Mouse (Mus musculus): ENCODE data around the gene Il7r. TPM values are rescaled to one million over a fixed set of nuclear protein-coding genes. Genes with fewer than 3 reads are reported as not detected.

Il7r gene
- polyA plus RNA-seq, 1 experiment from 2014 or later = 5.4 TPM

DNA sequence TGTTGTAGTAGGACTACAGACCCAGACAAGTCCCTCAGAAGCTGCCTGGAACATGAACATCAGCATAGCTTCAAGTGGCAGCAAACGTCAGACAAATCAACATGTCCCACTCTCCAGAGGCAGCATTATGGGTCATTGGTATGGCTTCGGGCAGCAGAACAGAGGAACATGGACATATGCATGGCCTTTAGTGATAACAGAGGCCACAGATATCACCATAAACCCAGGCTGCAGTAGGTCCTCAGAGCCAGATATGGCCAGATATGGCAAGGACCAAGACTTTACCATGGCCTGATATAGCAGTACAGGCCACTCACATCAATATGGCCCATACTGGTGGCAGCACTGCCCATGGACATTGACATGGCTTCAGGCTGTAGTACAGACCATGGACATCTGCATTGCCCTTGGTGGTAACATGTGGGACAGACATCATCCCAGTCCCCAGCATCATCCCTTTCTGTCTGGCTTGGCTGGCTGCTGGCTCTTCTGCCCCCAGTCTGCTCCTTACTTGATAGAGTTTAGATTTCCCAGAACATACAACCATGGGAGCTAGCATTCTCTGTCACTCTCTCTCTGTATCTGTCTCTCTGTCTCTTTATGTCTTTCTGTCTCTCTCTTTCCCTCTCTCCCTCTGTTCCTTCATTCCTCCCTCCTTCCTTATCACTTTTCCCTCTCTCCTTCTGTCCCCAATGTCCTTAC is 40.4 kb downstream of the Il7r start:
- Histone ChIP-seq H3K4me2 (ENCODE audit: low read depth, low read length) (peak overlapping the region; percentile 20; the same call in 1 of the 2 replicates), H3K27ac (ENCODE audit: low read depth) (no peak overlapping the region), H3K9ac (replicated peaks) (no peak overlapping the region), H3K27me3 (ENCODE audit: insufficient read depth, low read length) (no peaks in the 10 kb centered on the region), H3K9me3 (ENCODE audit: low read length) (no peaks in the 10 kb centered on the region), H3K4me1 (ENCODE audit: insufficient read depth) (peaks cover 9% of the 10 kb centered on the region), H3K4me3 (ENCODE audit: low read depth, low read length) (no peak overlapping the region), H3K36me3 (replicated peaks; ENCODE audit: insufficient read depth, low read length) (no peaks in the 10 kb centered on the region)
- 61% methylated on average over 2 of the region's 2 CpGs for WGBS (ENCODE audit: insufficient replicate concordance)
- TF ChIP-seq CTCF (IDR thresholded peaks at IDR 0.05; ENCODE audit: low read depth) = no peak
- TF ChIP-seq EP300 (IDR thresholded peaks at IDR 0.05; ENCODE audit: low read depth) = peak; percentile 90
- no peak for DNase-seq
- peak; percentile 75 for ATAC-seq

DNA sequence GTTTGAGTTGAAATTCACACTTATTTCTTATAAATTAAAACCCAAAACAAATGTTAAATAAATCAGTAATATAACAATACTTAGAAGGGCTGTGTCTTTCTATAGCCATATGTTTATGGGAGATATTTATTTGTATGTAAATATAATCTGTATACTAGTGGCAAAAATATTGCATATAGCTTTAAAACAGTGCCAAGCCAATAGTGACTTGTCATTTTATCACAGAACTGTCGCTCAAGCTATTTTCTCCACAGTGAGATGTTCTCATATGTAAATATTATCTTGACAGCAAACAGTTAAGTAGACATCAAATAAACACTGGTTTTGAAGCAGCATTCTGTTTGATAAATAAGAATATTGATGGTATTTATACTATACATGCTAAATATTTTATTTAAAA is 56.8 kb downstream of the Il7r start:
- peak; percentile 52; the same call in 1 of the 2 replicates for ATAC-seq

DNA sequence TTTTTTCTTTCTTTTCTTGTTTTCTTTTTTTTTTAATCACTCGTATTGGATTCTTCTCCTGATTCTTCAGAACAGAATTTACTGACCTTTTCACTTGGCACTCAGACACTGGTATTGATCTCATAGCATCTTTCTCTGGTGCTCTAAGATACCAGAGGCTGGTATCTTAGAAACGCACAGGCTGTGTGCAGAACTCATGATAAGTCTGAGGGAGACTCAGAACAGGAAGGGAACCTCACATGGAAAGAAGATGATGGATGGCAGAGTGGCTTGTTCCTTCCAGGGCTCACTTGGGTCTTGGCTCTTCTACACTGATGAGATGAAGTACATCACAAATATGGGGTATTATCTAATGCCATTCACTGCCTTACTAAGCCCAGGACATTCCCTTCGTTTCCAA is 57.4 kb downstream of the Il7r start:
- H3K9ac ChIP-seq (replicated peaks) = no peak overlapping the region
- WGBS (ENCODE audit: insufficient replicate concordance) = 41% methylated on average over 3 of the region's 3 CpGs
- no peak overlapping the region for H3K4me3 ChIP-seq (ENCODE audit: low read depth, low read length)
- H3K27ac ChIP-seq (ENCODE audit: low read depth) = peak overlapping the region; percentile 77
- no peaks in the 10 kb centered on the region for H3K27me3 ChIP-seq (ENCODE audit: insufficient read depth, low read length)
- TF ChIP-seq EP300 (IDR thresholded peaks at IDR 0.05; ENCODE audit: low read depth) (peak; percentile 98), CTCF (IDR thresholded peaks at IDR 0.05; ENCODE audit: low read depth) (no peak)
- peak; percentile 41 for DNase-seq
- H3K4me1 ChIP-seq (ENCODE audit: insufficient read depth) = peaks cover 7% of the 10 kb centered on the region; the same call in 1 of the 2 replicates
- ATAC-seq = peak; percentile 96
- H3K4me2 ChIP-seq (ENCODE audit: low read depth, low read length) = peak overlapping the region; percentile 28
- no peaks in the 10 kb centered on the region for H3K36me3 ChIP-seq (replicated peaks; ENCODE audit: insufficient read depth, low read length)
- H3K9me3 ChIP-seq (ENCODE audit: low read length) = no peaks in the 10 kb centered on the region

More for the DNA sequence above, 56.8 kb downstream of the Il7r start:
- WGBS (ENCODE audit: insufficient replicate concordance) = 57% methylated on average over 1 of the region's 1 CpGs
- no peaks in the 10 kb centered on the region for H3K27me3 ChIP-seq (ENCODE audit: insufficient read depth, low read length)
- H3K9ac ChIP-seq (replicated peaks) = no peak overlapping the region
- H3K4me3 ChIP-seq (ENCODE audit: low read depth, low read length) = no peak overlapping the region
- H3K27ac ChIP-seq (ENCODE audit: low read depth) = no peak overlapping the region; the same call in 1 of the 2 replicates
- no peak for TF ChIP-seq CTCF (IDR thresholded peaks at IDR 0.05; ENCODE audit: low read depth)
- TF ChIP-seq EP300 (IDR thresholded peaks at IDR 0.05; ENCODE audit: low read depth) = no peak
- no peak for DNase-seq
- H3K4me2 ChIP-seq (ENCODE audit: low read depth, low read length) = no peak overlapping the region
- no peaks in the 10 kb centered on the region for H3K36me3 ChIP-seq (replicated peaks; ENCODE audit: insufficient read depth, low read length)
- peaks cover 7% of the 10 kb centered on the region; the same call in 1 of the 2 replicates for H3K4me1 ChIP-seq (ENCODE audit: insufficient read depth)
- no peaks in the 10 kb centered on the region for H3K9me3 ChIP-seq (ENCODE audit: low read length)

DNA sequence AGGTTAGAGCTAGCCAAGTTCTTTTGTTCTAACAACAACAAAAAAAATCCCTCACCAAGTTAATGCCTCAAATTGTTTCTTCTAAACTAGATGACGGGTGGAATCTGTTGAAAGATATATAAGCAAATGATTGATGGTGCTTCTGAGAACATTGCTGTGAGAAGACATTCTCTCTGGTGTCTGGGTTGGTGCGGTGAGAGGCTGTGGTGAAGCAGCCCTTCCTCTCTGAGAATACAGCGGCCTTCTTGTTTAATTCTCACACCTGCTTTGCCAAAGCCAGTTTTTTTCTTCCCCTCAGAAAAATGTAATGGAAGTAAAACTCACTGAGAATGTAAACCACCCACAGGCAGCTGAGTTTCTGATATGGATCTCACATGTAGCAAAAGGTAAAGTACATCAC is 57.8 kb downstream of the Il7r start:
- Histone ChIP-seq H3K4me1 (ENCODE audit: insufficient read depth) (peaks cover 7% of the 10 kb centered on the region; the same call in 1 of the 2 replicates), H3K27ac (ENCODE audit: low read depth) (peak overlapping the region; percentile 77), H3K9ac (replicated peaks) (0 out of 2 replicates have a peak overlapping the region, but pooled peaks have one; percentile 6), H3K36me3 (replicated peaks; ENCODE audit: insufficient read depth, low read length) (no peaks in the 10 kb centered on the region), H3K4me2 (ENCODE audit: low read depth, low read length) (0 out of 2 replicates have a peak overlapping the region, but pooled peaks have one; percentile 13), H3K9me3 (ENCODE audit: low read length) (no peaks in the 10 kb centered on the region), H3K4me3 (ENCODE audit: low read depth, low read length) (no peak overlapping the region), H3K27me3 (ENCODE audit: insufficient read depth, low read length) (no peaks in the 10 kb centered on the region)
- 0 out of 2 replicates have a peak, but pooled peaks have one; percentile 31 for ATAC-seq
- TF ChIP-seq EP300 (IDR thresholded peaks at IDR 0.05; ENCODE audit: low read depth) (no peak), CTCF (IDR thresholded peaks at IDR 0.05; ENCODE audit: low read depth) (no peak)
- no peak for DNase-seq
- 36% methylated on average over 3 of the region's 3 CpGs for WGBS (ENCODE audit: insufficient replicate concordance)

DNA sequence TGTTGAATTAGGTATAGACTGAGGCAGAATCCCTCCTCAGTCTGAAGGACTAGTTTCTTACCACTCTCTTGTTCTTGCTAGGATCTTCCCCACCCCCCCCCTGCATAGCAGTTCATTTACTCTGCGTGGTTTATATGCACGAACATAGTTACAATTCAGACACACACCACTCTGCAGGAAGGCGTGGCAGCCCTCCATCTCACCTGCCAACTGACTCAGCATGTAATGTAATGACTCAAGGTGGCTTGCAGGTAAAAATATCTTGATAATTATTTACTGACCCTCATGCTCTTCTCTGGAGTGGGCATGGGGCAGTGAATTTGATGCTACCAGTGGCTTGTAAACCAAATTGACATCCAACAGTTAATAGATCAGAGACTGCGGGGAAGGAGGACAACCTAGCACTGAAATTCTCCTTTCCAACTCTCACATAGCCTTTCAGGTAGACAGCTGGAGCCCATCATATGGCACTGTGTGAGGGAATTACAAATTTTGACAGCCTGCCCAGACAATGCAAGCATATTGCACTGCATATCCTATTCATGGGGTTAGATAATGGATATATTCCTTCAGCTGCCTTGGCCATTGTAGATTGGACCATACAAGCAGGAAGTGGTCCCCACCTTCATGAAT is 58.8 kb downstream of the Il7r start:
- Histone ChIP-seq H3K9me3 (ENCODE audit: low read length) (no peaks in the 10 kb centered on the region), H3K27me3 (ENCODE audit: insufficient read depth, low read length) (no peaks in the 10 kb centered on the region), H3K27ac (ENCODE audit: low read depth) (no peak overlapping the region), H3K36me3 (replicated peaks; ENCODE audit: insufficient read depth, low read length) (no peaks in the 10 kb centered on the region), H3K4me1 (ENCODE audit: insufficient read depth) (peaks cover 7% of the 10 kb centered on the region; the same call in 1 of the 2 replicates), H3K4me2 (ENCODE audit: low read depth, low read length) (no peak overlapping the region), H3K4me3 (ENCODE audit: low read depth, low read length) (no peak overlapping the region), H3K9ac (replicated peaks) (no peak overlapping the region)
- ATAC-seq (no peak), DNase-seq (no peak)
- 81% methylated on average over 4 of the region's 4 CpGs for WGBS (ENCODE audit: insufficient replicate concordance)
- TF ChIP-seq CTCF (IDR thresholded peaks at IDR 0.05; ENCODE audit: low read depth) (no peak), EP300 (IDR thresholded peaks at IDR 0.05; ENCODE audit: low read depth) (no peak)

DNA sequence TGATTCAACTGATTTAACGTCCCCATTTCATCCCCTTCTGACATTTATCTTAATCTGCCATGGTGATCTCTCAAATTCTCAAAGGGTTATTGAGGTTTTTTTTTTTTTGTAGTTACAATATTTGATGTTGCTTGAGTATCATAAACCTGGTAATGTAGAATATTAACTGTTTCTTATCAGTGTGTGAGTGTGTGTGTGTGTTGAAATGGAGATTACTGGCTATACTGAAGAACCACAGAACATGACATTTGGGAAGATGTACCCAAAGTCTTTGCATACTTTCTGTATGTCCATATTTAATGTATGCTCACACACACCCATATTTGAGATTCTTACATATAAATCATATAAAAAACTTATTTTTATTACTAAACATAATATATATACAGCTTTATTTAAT is 65.9 kb downstream of the Il7r start:
- Histone ChIP-seq H3K27ac (ENCODE audit: low read depth) (peak overlapping the region; percentile 86), H3K9me3 (ENCODE audit: low read length) (no peaks in the 10 kb centered on the region), H3K36me3 (replicated peaks; ENCODE audit: insufficient read depth, low read length) (no peaks in the 10 kb centered on the region), H3K27me3 (ENCODE audit: insufficient read depth, low read length) (no peaks in the 10 kb centered on the region), H3K4me3 (ENCODE audit: low read depth, low read length) (no peak overlapping the region), H3K4me2 (ENCODE audit: low read depth, low read length) (peak overlapping the region; percentile 55), H3K9ac (replicated peaks) (no peak overlapping the region), H3K4me1 (ENCODE audit: insufficient read depth) (peaks cover 10% of the 10 kb centered on the region)
- DNase-seq = no peak
- WGBS (ENCODE audit: insufficient replicate concordance) = 9% methylated on average over 1 of the region's 1 CpGs
- no peak for TF ChIP-seq EP300 (IDR thresholded peaks at IDR 0.05; ENCODE audit: low read depth)
- no peak for TF ChIP-seq CTCF (IDR thresholded peaks at IDR 0.05; ENCODE audit: low read depth)
- ATAC-seq = no peak
